Mouse (Mus musculus): ENCODE data around the gene Fbxl14. TPM values are rescaled to one million over a fixed set of nuclear protein-coding genes. Genes with fewer than 3 reads are reported as not detected.
"Not testable (repeated sequence)": the region's sequence is repeated elsewhere in the genome, so short reads cannot be mapped to it uniquely, and the experiment has no call there.

Gene Fbxl14
- polyA plus RNA-seq (2017; shearing (Covaris generic)), result 10 to 100 TPM; 10.7 to 11.3 TPM

DNA sequence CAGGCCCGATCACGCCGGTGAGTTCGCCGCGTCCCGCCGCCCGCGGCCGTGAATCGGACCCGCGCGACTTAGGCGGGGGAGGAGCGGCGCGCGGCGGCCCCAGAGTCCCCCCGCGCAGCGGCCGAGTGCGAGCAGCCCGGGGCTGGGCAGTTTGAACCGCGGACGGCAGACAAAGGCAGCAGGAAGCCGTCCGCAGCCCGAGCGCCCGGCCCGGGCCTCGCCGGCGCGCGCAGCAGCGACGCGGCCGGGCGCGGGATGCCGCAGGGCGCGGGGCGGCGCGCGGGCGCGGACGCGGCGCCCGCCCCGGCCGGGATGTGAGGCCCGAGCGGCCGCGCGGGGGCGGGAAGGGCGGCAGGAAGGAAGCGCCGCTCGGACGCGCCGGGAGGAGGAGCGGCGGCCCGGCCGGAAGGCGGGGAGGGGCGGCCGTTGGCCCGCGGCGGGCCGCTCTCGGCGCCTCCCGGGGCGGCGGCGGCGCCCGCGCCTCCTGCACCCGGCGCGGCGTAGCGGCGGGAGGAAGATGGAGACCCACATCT, at the start of gene Fbxl14:
Gene Fbxl14 (plus strand): TSS at position 326 of the 533 bp plus-strand sequence.
- ATAC-seq, result peak; percentile 55

DNA sequence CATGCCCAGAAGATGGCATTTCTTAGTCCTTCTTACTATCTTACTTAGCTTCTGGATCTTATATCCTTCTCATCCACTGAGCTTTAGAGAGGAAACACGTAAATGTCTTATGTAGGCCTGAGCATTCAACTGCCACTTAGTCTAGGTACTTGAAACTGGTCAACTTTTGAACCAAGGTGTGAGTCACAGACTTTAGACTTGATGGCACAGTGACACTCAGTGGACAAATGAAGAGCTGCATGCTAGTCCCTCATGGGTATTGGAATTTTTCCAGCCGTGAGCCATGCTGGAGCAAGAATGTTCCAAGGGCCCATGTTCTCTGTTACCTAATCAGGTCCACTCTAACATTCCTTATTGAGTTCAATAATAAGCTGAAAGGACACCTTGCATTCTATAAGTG, 49.0 kb upstream of the Fbxl14 start:
- ATAC-seq, result peak; percentile 43

DNA sequence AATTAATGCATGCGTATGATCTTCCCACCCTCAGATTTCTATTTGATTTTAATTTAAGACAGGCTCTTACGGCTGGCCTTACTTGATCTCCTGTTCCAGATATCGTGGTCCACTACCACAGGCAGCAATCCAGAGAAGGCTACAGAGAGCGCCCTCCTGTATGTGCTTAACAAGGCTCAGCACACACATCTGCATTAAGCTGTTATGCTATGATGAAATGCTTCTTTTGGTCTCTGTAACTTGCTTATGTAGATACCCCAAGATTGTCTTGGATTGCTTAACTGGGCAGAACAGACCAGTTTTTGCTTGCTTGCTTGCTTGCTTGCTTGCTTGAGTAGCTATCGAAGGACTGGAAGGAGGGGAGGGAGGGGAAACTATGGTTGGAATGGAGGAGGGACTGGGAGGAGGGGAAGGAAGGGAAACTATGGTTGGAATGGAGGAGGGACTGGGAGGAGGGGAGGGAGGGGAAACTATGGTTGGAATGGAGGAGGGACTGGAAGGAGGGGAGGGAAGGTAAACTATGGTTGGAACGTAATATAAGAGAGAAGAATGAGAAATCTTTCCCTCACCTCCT, 47.6 kb upstream of the Fbxl14 start:
- ATAC-seq, result no peak

DNA sequence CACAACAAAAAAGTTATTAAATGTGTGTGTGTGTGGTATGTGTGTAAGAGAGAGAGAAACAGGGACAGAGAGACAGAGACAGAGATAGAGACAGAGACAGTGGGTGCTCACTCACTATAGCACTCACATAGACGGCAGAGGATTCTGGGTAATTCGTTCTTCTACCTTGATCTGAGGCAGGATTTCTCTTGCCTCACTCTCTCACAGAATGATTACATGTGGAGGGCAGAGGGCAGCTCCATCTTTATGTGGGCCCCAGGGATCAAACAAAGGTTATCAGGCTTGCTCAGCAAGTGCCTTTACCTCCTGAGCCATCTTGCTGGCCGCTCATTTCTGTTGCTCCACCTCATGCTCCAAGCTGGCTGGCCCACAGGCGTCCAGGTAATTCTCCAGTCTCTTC, 45.1 kb upstream of the Fbxl14 start:
- no peak for ATAC-seq

DNA sequence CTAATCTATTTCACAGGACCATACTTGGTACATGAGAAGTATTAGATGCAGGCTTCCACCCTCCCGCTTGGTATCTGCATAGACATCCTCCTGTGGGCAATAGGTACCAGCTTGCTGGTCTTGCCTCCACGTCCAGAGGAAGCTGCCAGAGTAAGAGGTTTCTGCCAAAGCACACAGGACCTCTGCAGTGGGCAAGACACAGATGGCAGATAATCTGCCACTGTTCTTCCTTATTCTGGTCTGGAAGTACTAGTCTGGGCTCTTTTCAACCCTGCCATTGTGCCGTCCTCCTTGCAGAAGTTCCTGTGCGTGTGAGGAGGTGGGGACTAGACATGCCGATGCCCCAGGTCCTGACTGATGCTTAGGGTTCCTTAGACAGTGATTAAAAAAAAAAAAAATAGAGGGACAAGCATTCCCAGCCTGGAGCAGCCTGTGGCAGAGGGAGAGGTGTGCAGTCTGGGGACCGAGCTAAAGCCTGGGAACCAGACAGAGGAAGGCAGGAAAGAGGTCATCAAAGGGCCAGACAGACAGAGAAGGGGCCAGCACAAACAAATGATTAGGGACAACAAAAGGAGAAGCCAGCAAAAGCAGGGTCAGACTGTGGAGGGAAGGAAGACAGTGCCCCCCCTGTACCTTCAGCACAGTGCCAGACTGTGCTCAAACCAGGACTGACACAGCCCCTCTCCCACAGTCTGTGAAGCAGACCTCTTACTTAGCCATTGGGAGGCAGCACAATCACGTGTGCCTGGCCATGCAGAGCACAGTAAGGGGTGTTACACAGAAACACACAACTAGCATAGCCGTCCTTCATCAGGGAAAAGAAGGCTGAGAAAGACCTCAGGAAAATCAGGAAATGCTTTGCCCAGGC, 41.3 kb upstream of the Fbxl14 start:
- ATAC-seq, result no peak

DNA sequence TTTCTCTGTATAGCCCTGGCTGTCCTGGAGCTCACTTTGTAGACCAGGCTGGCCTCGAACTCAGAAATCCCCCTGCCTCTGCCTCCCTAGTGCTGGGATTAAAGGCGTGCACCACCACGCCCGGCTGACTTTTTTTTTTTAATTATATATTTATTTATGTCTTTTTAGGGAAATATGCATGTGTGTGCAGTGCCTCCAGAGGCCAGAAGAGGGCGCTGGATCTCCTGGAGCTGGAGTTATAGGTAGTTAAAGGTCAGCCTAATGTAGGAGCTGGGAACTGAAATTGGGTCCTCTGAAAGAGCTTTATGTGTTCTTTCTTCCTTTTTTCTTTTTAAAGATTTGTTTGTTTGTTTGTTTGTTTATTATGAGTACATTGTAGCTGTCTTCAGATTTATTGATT, 36.7 kb upstream of the Fbxl14 start:
- ATAC-seq, result not testable (repeated sequence)

DNA sequence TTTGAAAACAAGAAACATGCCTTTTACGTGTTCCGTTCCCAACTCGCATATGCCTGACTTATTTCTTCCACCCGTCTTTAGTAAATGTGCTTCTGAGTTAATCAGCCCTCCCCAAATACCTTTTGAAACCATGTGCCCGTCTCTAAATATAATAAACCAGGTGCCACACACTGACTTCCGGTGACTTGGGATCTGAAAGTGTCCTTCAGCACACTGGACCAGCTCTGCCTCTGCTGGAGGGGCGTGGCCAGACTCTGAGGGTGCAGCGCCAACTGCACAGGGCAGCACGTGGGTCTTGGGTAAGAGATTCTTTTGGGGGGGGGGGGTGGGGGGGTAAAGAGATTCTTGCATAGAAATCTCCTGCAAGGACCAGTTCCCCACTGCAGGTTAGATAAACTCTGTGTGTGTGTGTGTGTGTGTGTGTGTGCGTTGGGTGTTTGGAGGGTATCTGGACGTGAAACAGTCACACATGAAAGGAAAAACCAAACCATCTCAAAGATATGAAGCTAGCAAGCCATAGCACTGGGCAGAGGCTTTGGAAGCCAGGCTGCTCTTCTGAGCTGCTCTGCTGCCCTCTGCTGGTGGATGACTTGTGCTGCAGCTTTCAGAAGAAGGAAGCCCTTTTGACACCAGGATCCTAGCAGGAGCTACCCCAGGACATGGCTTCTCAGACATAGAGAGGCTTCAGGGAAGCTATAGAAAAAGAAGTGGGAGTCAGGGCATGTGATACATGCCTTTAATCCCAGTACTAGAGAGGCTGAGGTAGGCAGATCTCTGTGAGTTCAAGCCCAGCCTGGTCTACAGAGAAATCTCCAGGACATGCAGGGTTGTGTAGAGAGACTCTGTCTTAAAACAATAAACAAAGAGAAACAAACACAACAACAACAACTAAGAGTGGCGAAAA, 35.5 kb upstream of the Fbxl14 start:
- ATAC-seq, result peak; percentile 86

DNA sequence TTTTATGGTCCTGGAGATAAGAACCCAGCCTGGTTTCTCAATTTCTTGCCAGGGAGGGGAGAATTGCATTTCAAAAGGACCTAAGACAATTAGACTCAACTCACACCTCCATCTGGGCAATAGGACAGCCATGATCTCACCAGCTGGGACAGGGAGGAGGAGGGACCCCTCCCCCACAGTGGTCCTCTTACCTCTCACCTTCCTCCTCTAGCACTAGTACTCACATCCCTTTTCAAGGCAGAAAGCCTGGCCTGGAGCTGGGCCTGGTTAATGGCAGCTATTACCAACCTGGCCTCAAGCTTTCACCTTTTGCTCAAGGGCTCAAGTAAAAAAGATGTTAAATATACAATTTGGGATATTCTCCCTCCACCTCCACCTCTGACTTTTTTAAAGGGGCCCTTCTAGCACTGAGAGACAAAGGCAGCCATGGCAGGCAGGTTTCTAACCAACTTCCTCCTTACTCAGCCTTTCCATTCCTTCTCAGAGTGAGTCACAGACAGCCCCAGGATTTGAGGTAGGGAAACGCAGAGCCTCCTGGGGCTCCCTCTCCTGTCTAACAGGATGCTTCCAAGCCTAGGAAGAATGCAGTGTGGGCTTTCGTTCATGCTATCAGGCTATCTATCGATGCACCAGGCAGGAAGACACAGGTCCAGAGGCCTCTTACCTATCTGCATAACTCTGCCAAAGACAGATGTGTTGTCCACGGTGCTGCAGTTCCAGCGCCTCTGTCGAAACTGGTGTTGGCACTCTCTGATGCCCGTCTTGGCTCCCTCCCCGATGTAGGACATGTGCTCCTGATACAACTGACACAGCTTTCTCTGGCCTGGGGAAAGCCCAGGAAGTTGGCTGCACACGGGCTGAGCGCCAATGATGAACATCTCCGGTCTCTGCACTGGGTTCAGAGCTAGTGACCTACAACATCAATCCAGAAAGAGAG, 33.5 kb upstream of the Fbxl14 start:
- ATAC-seq, result no peak

DNA sequence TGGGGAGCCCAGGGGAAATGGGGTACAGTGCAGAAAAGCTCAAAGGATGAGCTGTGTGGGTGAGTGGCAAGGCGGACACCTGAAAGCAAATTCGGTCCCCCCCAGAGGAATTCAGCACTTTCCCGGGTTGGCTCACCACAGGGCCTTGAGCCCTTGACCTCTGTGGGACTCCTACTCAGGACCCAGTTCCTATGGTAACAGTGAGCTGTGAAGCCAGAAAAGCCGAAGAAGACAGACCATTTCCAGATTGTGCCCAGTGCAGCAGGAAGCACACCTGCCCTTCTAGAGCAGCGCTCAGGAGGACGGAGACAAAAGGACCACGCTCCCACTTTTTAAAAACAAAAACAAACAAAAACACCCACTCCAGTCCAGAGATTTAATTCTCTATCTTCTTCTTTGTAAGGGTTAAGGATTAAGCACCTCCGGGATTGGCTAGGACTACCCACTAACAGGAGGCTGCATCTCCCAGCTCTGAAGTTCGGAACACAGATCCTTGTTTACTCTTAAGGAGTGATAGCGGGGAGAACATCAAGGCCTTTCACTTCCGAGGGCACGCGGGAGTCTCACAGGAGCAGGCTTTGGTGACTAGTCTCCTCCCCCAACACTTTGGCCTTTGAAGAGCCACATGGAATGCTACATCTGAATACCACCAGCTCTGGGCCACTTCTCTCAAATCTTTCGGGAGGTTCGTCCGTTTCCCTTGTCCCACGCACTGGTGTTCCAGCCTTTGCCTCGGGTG, 31.0 kb upstream of the Fbxl14 start:
- ATAC-seq, result peak; percentile 19

DNA sequence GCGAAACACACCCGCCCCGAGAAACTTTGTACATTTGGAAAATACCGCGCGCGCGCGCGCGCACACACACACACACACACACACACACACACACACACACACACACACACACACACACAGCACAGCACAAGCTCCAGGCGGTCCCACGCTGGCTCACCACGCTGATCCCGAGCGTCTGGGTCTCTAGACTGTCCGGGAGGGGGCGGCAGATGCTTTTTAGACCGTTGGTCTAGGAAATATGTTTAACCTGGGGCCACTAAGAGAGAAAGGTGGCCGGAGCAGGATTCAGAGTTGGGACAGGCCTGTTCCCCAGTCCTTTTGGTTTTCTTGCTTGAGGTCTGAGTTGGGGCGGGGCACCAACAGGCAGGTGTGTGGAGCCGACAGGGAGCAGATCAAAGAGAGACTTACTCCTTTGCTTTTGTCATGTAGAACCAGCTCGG, 30.4 kb upstream of the Fbxl14 start:
- ATAC-seq, result no peak

DNA sequence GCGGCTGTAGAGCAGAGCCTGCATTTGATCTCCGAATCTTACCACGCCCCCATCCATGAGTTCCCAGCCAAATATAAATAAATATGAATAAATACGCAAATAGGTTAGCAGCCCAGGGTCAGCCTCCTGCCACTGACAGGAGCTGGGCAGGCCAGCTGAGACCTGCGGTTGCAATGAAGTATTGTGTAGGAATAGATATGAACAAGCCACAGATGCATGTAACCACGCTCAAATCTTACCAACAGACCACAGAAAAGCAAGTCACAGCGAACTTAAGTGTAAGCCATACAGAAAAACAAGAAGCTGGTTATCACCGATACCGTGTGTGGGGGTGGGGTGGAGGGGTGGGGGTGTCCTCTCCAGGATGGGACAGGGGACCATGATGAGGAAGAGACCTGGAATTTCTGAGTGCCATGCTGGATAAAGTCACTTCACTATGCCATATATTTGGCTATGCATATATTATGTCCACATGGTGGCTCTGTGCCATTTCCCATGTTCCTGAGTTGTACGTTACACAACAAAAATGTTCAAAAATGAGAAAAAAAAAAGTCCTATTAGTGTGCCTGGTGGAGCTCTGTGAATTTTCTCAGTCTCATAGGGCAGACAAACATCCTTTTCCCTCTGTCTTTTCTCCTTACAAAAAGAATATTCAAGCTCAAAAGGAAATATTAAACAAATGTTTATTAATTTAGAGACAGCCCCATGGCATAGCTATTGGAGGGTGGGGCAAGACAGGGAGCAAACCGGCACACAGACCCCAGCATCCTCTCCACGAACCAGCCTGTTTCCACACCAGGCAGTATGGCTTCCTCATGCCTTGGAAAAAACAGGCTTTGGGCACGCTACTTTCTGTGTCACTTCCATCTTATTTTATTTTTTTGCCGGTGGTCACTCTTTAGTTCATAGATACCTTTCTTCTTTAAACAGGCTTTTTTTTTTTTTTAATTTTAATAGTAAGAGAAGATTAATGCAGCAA, 28.2 kb upstream of the Fbxl14 start:
- ATAC-seq, result no peak

DNA sequence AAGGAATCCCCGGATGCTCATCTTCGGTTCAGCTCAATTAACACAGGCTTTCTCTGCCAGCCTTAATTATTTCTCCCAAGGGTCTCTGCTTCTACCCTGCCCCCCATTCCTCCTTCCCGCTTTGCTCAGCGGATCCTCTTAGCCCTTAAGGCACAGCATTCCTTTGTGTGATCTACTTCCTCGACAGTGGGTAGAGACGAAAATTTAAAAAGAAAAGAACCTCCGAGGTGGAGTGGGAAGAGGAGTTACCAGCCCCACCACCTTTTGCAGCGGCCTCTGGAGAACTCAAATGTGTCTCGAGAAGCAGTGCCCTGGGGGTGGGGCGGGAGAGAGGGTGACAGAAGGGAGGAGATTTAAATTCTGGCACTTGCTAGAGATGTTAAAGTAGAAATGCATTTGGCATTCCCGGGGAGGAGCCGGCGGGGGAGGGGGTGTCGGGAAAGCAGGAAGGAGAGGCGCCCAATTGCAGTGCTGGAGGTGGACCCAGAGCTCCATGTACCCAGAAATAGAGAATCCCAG, 27.4 kb upstream of the Fbxl14 start:
- no peak for ATAC-seq

DNA sequence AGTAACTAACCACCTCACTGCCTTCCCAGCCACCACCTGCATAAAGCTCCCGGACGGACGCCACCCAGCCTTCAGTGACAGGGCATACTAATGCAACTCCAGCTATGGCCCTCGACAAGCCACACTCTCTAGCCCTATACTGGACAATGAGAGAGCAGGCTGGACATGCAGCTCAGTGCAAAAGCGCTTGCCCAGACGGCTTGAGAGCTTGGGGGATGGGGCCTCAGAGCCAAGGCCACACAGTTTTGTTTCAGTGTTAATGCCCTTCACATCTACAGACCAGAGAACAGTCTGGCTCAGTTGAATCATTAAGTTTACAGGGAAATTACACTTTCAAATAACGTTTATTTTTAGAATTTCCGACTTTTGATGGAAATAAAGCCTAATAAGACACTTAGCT, 21.3 kb upstream of the Fbxl14 start:
- no peak for ATAC-seq

DNA sequence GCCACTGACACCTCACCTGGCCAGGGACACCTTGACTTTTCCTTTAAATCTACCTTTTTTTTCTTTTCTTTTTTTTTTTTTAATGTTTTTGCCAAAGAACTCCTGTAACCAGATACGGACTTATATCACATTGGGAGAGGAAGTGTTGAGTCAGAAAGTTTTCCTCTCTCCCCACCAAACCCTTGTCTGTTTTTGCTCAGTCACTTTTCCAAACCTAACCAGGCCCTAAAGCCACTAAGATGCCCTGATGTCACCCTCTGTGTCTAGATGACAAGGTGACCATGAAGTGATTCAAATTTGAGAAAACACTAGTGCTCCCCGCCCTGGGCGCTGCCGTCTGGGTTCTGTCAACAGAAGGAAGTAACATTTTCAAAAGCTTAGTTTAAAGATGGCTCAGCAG, 20.4 kb upstream of the Fbxl14 start:
- ATAC-seq, result no peak

DNA sequence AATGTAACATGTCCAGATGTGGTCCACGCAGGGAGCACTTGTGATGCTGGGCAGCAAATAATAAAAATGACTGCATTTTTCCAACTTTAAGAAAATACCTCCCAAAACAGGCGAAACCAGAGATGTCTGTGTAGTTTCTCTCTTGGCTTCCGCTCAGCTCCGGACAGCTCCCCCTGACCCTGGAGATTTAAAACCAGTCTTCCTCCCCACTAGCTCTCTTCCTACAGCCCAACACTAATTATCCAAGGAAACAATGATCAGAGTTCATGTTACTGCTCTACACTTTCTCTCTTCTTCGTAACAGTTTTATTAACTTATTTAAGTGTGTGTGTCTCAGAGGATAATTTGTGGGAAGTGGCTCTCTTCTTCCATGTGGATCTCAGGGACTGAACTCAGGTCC, 19.1 kb upstream of the Fbxl14 start:
- no peak for ATAC-seq

DNA sequence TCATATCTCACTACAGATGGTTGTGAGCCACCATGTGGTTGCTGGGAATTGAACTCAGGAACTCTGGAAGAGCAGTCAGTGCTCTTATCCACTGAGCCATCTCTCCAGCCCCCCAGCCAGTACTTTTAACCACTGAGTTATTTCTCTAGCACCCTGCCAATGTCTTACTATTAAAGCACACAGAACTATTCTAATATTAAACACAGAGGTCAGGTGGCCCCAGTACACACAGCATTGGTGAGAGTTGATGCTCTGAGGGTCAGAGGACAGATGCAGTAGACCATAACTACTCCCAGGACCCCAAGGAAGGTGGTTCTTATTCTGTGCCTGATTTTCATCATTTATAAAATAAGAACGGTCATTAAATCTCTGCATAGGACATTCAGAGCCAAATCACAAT, 13.3 kb upstream of the Fbxl14 start:
- ATAC-seq, result no peak

DNA sequence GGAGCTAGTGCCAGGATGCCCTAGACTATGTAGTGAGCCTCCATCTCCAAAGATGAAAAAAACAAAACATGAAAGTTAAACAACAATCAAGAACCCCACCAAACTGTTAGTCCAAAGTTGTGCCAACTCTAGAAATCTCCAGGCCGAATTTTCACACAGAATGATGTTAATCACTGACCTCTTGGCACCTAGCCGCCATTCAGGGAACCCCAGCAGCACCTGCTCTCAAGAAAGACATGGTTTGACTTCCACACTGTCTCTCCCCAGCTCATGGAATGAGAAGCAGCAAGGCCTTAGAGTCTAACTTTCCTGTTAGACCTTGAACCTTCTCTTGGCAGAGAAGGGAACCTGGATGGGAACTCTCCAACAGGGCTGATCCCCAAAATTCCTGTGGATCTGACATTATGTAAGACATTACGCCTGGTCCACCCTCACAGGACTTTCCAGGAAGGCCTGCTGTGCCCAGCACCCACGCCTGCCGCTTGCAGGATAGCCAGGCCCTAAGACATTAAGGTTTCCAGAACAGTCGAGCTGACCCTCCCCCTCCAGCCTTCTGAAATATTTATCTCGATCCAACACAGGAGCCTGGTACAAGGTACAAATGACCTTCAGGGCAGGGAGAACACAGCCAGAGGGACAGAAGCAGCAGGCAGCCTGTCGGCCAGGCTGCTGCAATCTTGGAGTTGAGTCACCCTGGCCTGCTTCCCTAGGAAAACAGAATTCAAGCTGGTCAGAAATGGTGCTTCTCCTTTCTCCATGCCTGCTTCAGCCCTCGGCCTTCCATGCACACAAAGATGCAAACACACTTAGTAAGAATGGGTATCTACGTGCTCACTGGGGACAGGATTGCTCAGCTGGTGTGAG, 12.3 kb upstream of the Fbxl14 start:
- ATAC-seq, result no peak

DNA sequence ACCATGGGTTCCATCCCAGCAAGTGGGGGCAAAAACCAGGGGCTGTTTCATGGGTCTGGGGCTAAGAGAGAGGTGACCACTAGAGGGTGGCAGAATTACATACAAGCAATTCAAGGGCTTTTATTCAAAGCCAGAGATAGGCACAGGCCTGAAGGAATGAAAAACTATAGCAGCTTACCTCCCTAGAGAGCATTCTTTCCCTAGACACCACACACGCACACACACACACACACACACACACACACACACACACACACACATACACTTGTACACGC, 11.7 kb upstream of the Fbxl14 start:
- no peak for ATAC-seq

DNA sequence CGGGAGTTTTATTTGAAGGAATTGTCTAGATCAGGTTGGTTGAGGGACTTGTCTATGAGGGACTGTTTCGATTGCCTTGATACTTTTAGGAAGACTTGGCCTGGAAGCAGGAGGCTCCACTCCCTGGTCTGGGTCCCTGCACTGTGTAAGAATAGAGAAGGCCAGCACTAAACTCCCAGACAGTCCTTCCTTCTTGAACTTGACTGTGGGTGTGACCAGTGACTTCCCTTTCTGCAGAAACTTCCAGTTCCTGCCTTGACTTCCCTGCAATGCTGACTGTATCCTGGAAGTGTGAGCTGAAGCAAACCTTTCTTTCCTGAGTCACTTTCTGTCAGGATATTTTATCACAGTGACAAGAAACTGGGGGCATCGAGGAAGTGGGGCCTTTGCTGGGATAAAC, 8.7 kb upstream of the Fbxl14 start:
- ATAC-seq, result no peak
